Mouse (Mus musculus) inflammation-experienced regulatory T-cells, adult 6 months (primary cell): ENCODE results near the gene Scai. TPM values are rescaled to one million over a fixed set of nuclear protein-coding genes. Genes with fewer than 3 reads are reported as not detected.

Source experiments
- polyA plus RNA-seq, 3 experiments: library from polyadenylated mRNA; unstranded; fragments of 100-300 nt; shearing (Covaris generic); gene quantifications; one replicate each; pipeline ENCODE4 v1.2.1; 2017

The Scai gene
- polyA plus RNA-seq, 3 experiments from 2014 or later: 9.7 to 21.0 (median 14.3) TPM

Other genes starting within 250 kb of the Scai start
- 1 to 10 TPM in 1 of 3 experiments, under 1 TPM in 2; 0.28 to 1.5 (median 0.63) TPM for gene Wdr38, start 193.3 kb downstream of the Scai start, polyA plus RNA-seq
- gene Arpc5l, start 185.4 kb downstream of the Scai start, polyA plus RNA-seq: 100 to 1,000 TPM; 111 to 141 (median 119) TPM
- 1,000 to 10,000 TPM; 1,176 to 2,203 (median 2,023) TPM for gene Rpl35, start 185.1 kb downstream of the Scai start, polyA plus RNA-seq
- gene Golga1, start 125.2 kb downstream of the Scai start, polyA plus RNA-seq: 10 to 100 TPM; 24.0 to 38.2 (median 35.3) TPM
- 100 to 1,000 TPM; 113 to 155 (median 122) TPM for gene Ppp6c, start 35.7 kb upstream of the Scai start, polyA plus RNA-seq